Mouse (Mus musculus) testis, adult 2 months (tissue): ENCODE results near the gene Eml5.

Experiments
- CTCF ChIP-seq: fragments of 200-500 bp; IDR thresholded peaks from 2 replicates; pipeline ENCODE4 v1.5.1; 2012; ENCODE audit warnings: low read depth, mild to moderate bottlenecking, inconsistent platforms, low read length, moderate library complexity; ENCODE audit not compliant: control insufficient read depth, insufficient read depth, insufficient replicate concordance
- POLR2A ChIP-seq: fragments of 200-500 bp; IDR thresholded peaks from 2 replicates; pipeline ENCODE4 v1.6.1; 2012; ENCODE audit warnings: low read depth, mild to moderate bottlenecking, inconsistent platforms, low read length, moderate library complexity; ENCODE audit not compliant: control insufficient read depth

DNA sequence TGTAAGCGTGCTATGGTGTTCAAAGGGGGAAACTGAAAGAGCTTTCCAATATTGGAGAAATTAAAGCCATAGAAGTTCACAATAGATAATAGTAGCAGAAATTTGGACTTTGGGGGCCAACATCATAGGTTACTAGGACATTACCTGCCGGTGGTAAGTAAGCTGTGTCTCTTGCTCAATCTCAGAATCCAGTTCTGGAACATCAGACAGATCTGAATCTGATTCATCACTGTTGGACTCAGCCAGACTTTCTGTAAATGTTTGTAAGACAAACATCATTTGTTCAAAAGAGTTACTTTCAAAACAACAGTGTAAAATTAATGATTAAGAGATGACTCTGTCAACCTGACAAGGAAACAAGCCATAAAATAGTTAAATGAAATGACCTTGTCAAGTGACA is 41.0 kb downstream of the Eml5 start:
- TF ChIP-seq CTCF (no peak), POLR2A (no peak)
